Mouse (Mus musculus) limb, embryonic 13.5 days (tissue): ENCODE results near the gene Vps53. TPM values are rescaled to one million over a fixed set of nuclear protein-coding genes. Genes with fewer than 3 reads are reported as not detected.
"Not testable (repeated sequence)": the region's sequence is repeated elsewhere in the genome, so short reads cannot be mapped to it uniquely, and the experiment has no call there.

ENCODE experiments used
- ATAC-seq: fragments of 200-750 bp; cut with Nextera tagmentation; 2 replicates; pipeline ENCODE4 v1.8.0; 2017; ENCODE audit warnings: low read depth, moderate number of reproducible peaks, moderate TSS enrichment; ENCODE audit not compliant: low FRiP score
- H3K27ac ChIP-seq: fragments of 300-500 bp; sonication (generic); 2 replicates; pipeline ENCODE4 v1.5.1; 2015; ENCODE audit warnings: inconsistent platforms, mild to moderate bottlenecking, moderate library complexity
- H3K27me3 ChIP-seq: fragments of 300-500 bp; sonication (generic); 2 replicates; pipeline ENCODE4 v1.6.1; 2015; ENCODE audit warnings: mild to moderate bottlenecking, inconsistent platforms
- H3K36me3 ChIP-seq: fragments of 300-500 bp; sonication (generic); 2 replicates; pipeline ENCODE4 v1.6.1; 2015; ENCODE audit warnings: inconsistent platforms, mild to moderate bottlenecking, moderate library complexity
- H3K4me1 ChIP-seq: fragments of 300-500 bp; sonication (generic); 2 replicates; pipeline ENCODE4 v1.6.1; 2015; ENCODE audit warnings: inconsistent platforms
- H3K4me2 ChIP-seq: fragments of 300-500 bp; sonication (generic); replicated peaks from 2 replicates; pipeline ENCODE4 v1.6.1; 2015; ENCODE audit warnings: inconsistent platforms, mild to moderate bottlenecking, moderate library complexity
- H3K4me3 ChIP-seq: fragments of 300-500 bp; sonication (generic); 2 replicates; pipeline ENCODE4 v1.5.1; 2015; ENCODE audit warnings: moderate library complexity, mild to moderate bottlenecking, inconsistent platforms
- H3K9ac ChIP-seq: fragments of 300-500 bp; sonication (generic); 2 replicates; pipeline ENCODE4 v1.6.1; 2015; ENCODE audit warnings: mild to moderate bottlenecking, inconsistent platforms
- H3K9me3 ChIP-seq: fragments of 300-500 bp; sonication (generic); 2 replicates; pipeline ENCODE4 v1.6.1; 2016; ENCODE audit warnings: inconsistent platforms
- WGBS: fragments of 180-500 bp; shearing (Covaris S2); methylation state at CpG from one replicate; pipeline ENCODE4 v1.1.7; 2015; 5-methylcytosine and 5-hydroxymethylcytosine counted together
- polyA plus RNA-seq: library from polyadenylated mRNA; unstranded; fragments of >200 nt; fragmentation: Nextera tagmentation; extraction: Ambion mirVana; gene quantifications from 2 replicates; pipeline ENCODE4 v1.2.1, GENCODE M21; 2015

Vps53 gene
- 37.5 and 40.0 TPM in 2 replicates for polyA plus RNA-seq

DNA sequence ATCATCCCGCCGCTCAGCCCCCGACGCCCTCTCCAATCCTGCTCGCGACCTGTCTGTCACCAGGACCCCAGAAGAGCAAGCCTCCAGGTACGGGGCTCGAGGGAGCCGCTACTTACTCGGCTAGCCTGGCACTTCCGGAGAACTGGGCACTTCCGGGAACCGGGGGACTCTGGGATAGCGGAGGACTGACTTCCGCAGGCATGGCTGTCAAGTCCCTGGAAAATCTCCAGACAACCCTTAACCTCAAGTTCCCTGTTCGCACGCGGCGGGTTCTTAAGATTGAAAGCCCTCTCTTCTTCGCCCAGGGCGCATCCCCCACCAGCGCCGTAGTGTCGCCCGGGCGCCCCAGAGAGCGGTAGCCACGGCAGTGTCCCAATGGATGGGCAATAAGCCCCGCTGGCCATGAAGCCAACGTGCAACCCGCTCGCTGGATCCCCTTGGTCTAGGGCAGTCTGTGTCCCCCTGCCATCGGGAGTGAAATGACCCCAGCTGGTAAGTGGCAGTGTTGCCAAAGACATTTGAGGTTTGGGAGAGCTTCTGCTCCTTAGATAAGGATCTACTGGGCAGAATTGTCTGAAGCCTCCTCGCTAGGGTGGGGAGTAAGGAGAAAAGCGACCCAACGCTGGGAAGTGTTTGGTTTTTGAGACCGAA lies at the start of gene Vps53, which contains the start of gene Fam57a:
Gene Vps53 (minus strand): TSS at position 153 of the 651 bp plus-strand sequence.
Gene Fam57a (plus strand): TSS at position 177 of the 651 bp plus-strand sequence.
- Histone ChIP-seq H3K4me3 (peak within 1 kb of the TSS; percentile 77), H3K9ac (peak within 1 kb of the TSS; percentile 71), H3K27ac (peak within 1 kb of the TSS; percentile 64; the same call in 1 of the 2 replicates), H3K36me3 (0 out of 2 replicates have a peak, but pooled peaks cover 4% of the 10 kb centered on the region), H3K9me3 (no peaks in the 10 kb centered on the region), H3K4me2 (peak within 1 kb of the TSS; percentile 92), H3K4me1 (peaks cover 12% of the 10 kb centered on the region), H3K27me3 (no peaks in the 10 kb centered on the region)
- WGBS, result under 1% methylated on average over 37 of the region's 37 CpGs
- ATAC-seq, result peak; percentile 83; the same call in 1 of the 2 replicates

DNA sequence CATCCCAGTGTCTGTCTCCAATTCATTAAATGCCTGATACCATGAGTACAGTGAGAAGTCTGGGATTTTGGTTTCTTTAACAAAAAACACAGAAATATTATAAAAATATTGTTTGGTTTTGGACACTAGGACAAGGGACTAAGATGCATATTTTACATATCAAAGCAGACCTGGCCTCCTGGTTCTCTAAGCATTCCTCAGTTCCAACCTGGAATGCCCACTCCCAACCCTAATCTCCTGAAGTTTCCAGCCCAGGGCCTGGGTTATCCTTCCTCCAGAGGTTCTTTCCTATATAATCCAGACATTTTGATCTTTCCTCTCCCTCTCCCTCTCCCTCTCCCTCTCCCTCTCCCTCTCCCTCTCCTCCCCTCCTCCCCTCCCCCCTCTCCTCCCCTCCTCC lies 45.6 kb upstream of the Vps53 start:
- Histone ChIP-seq H3K9ac (no peak overlapping the region), H3K4me2 (no peak overlapping the region), H3K9me3 (no peaks in the 10 kb centered on the region), H3K27me3 (no peaks in the 10 kb centered on the region), H3K36me3 (peaks cover 55% of the 10 kb centered on the region), H3K4me1 (no peaks in the 10 kb centered on the region), H3K27ac (no peak overlapping the region), H3K4me3 (no peak overlapping the region)
- no peak for ATAC-seq

DNA sequence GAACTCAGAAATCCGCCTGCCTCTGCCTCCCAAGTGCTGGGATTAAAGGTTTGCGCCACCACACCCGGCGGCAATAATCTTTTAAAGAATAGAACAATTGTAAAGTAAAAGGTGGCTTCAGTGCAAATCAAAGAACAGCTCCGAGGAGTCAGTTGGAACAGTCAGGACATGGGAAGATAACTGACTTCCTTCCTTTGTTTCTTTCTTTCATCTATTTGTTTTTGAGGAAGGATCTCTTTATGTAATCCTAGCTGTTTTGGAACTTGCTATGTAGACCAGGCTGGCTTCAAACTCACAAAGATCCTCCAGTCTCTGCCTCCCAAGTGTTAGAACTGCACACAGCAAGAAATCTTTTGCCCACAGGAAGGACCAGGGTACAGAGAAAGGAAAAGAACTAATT lies 45.2 kb upstream of the Vps53 start:
- peaks cover 59% of the 10 kb centered on the region for H3K36me3 ChIP-seq
- no peak overlapping the region for H3K4me3 ChIP-seq
- no peak overlapping the region for H3K4me2 ChIP-seq
- H3K9me3 ChIP-seq, result no peaks in the 10 kb centered on the region
- ATAC-seq, result no peak
- H3K27me3 ChIP-seq, result no peaks in the 10 kb centered on the region
- no peaks in the 10 kb centered on the region for H3K4me1 ChIP-seq
- H3K27ac ChIP-seq, result no peak overlapping the region
- WGBS, result 93% methylated on average over 5 of the region's 5 CpGs
- no peak overlapping the region for H3K9ac ChIP-seq

DNA sequence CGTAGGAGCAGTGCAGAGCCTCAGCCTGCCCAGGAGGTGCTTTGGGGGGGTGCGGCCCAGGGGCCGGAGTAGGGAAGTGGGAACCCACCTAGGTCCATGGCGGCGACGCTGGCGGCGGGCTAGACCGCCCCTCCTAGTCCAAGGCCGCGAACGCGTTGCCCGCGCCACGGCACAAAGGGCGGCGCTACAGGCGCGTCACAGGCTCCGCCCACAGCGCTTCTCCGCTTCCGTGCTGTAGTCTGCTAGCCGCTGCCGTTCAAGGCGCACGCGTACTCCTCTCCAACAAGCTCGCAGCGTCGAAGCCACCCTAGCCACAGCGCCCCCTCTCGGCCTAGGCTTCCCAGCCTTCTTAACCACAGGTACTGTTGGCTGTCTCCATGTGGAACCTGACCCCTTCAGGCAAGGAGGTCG lies 37.9 kb upstream of the Vps53 start, which contains the start of the genes Dbil5 and Gemin4:
Gene Dbil5 (plus strand): TSS at position 219 of the 411 bp plus-strand sequence.
Gene Gemin4 (minus strand): TSS at position 275 of the 411 bp plus-strand sequence.
- H3K4me1 ChIP-seq, result peaks cover 18% of the 10 kb centered on the region
- ATAC-seq, result peak; percentile 97
- peak within 1 kb of the TSS; percentile 94 for H3K27ac ChIP-seq
- H3K4me2 ChIP-seq, result peak within 1 kb of the TSS; percentile 71
- H3K27me3 ChIP-seq, result no peaks in the 10 kb centered on the region
- H3K9ac ChIP-seq, result peak within 1 kb of the TSS; percentile 86
- H3K36me3 ChIP-seq, result peaks cover 57% of the 10 kb centered on the region
- H3K4me3 ChIP-seq, result peak within 1 kb of the TSS; percentile 64
- 1% methylated on average over 35 of the region's 35 CpGs for WGBS
- H3K9me3 ChIP-seq, result no peaks in the 10 kb centered on the region

DNA sequence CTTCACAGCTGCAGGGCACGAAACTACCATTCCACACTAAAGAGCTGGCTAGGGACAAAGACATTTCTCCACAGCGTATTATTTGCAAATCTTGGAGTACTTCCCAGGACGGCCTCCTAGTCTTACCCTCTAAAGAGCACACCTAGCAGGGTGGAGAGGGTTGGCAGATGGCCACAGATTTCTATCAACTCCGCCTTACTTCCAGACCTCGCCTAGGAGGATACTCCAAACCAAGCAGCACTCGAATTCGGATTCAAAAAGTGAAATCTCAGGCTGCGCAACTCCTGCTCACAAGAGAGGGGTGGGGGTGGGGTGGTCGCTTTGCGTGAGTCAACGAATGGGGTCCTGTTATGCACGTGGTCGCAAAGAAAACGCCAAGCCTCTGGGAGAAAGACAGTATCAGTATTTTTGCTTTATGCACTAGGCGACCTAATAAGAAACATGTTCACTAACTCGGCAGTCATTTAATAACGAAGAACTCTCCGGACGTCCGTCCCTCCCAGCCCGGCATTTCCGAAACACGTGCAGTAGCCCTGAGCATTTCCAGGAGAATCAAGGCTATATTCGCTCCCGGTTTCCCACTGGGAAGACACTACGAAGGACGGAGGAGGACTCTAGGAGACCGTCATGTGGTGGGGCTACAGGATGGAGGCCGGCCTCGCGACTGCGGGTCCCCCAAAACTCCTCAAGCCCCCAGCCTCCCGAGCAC lies 37.4 kb upstream of the Vps53 start:
- Histone ChIP-seq H3K27ac (peak overlapping the region; percentile 94), H3K36me3 (peaks cover 57% of the 10 kb centered on the region), H3K9ac (peak overlapping the region; percentile 86), H3K4me3 (peak overlapping the region; percentile 64), H3K9me3 (no peaks in the 10 kb centered on the region), H3K4me2 (peak overlapping the region; percentile 71), H3K4me1 (peaks cover 18% of the 10 kb centered on the region), H3K27me3 (no peaks in the 10 kb centered on the region)
- 0 out of 2 replicates have a peak, but pooled peaks have one; percentile 13 for ATAC-seq
- WGBS, result 2% methylated on average over 33 of the region's 33 CpGs

DNA sequence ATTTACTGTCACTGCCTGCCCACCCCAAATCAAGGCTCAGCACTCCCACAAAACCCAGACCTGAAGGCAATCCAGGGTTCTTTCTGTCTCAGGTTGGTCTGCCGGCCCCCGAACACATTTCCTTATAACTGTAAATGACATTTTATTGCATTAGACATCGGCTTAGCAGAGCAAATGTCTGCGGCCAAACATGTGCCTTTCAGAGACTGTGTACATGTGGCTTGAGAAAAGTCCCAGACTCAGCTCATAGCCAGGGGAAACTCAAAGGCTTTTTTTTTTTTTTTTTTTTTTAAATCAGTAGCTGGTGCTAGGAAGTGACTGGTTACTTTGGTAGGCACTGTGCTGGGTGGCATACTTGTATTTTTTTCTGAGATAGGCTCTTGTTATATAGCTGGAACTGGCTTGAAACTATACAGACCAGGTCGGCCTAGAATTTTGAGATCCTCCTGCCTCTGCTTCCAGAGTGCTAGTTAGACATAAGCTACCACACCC lies 36.6 kb upstream of the Vps53 start:
- Histone ChIP-seq H3K4me3 (peak overlapping the region; percentile 64), H3K9me3 (no peaks in the 10 kb centered on the region), H3K27me3 (no peaks in the 10 kb centered on the region), H3K27ac (peak overlapping the region; percentile 94; the same call in 1 of the 2 replicates), H3K9ac (peak overlapping the region; percentile 86), H3K4me2 (peak overlapping the region; percentile 71), H3K4me1 (peaks cover 18% of the 10 kb centered on the region), H3K36me3 (peaks cover 56% of the 10 kb centered on the region)
- 81% methylated on average over 5 of the region's 5 CpGs for WGBS
- ATAC-seq, result no peak

DNA sequence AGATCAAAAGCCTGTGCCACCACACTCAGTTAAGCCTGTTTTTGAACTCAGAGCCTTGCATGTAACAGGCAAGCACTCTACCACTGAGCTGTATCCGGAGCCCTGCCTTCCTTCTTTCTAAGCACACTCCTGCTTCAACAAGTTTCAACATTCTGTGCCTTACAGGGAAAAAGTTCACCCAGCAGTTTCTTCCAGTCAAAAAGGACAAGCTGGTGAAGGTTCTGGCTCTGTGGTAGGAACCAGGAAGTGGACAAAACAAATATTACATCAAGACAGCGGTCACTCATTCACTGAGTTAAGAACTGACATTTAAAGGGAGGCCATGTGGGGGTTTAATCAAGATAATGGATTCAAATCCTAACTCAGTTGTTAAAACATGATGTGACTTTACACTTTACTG lies 35.6 kb upstream of the Vps53 start:
- Histone ChIP-seq H3K4me3 (no peak overlapping the region), H3K4me1 (peaks cover 18% of the 10 kb centered on the region), H3K9me3 (no peaks in the 10 kb centered on the region), H3K4me2 (no peak overlapping the region), H3K27me3 (no peaks in the 10 kb centered on the region), H3K36me3 (peaks cover 55% of the 10 kb centered on the region), H3K9ac (no peak overlapping the region), H3K27ac (no peak overlapping the region)
- 90% methylated on average over 2 of the region's 2 CpGs for WGBS
- ATAC-seq, result no peak

DNA sequence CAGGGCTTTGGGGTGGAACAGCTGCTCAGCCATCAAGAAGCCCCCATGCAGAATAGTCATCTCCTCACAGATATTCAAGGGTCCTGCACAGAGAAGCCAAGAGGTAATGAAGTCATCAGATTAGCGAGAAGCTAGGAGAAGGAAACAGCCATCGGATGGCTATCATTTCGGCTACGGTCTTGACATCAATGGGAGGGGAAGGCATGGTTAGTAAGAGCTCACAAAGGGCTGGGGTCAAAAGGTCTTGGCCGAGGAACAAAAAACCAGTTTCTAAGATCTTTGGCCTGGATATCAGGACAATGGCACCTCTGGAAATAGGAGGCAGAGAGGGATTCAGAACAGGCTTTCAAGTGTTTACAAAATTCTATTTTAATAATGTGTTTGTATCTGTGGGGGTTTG lies 34.4 kb upstream of the Vps53 start:
- Histone ChIP-seq H3K4me2 (no peak overlapping the region), H3K27me3 (no peaks in the 10 kb centered on the region), H3K4me1 (peaks cover 18% of the 10 kb centered on the region), H3K9ac (no peak overlapping the region), H3K9me3 (no peaks in the 10 kb centered on the region), H3K4me3 (no peak overlapping the region), H3K27ac (no peak overlapping the region), H3K36me3 (peaks cover 52% of the 10 kb centered on the region)
- 86% methylated on average over 5 of the region's 5 CpGs for WGBS
- ATAC-seq, result no peak

DNA sequence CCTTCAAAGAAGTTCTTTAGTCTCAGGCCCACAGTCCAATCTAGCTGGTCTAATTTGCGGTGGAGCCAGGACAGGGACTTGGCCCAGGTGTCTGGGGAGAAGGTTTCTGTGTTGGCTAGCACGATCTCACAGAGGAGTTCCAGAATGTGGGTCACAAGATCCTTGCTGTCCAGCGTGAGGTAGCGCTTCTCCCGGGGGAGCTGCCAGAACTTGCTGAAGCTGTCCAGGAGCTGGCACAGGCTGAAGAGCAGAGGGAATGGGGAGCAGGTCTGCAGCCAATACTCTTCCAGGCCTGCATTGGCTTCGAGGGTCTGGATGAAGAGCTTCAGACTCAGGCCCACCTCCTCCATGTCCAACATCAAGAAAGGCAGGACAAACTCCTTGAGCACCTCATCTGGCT lies 32.1 kb upstream of the Vps53 start:
- not testable (repeated sequence) for H3K9me3 ChIP-seq, H3K4me2 ChIP-seq, H3K27ac ChIP-seq, H3K9ac ChIP-seq, H3K4me3 ChIP-seq, ATAC-seq, H3K27me3 ChIP-seq
- peaks cover 74% of the 10 kb centered on the region for H3K36me3 ChIP-seq
- 90% methylated on average over 5 of the region's 6 CpGs for WGBS
- H3K4me1 ChIP-seq, result peaks cover 11% of the 10 kb centered on the region

DNA sequence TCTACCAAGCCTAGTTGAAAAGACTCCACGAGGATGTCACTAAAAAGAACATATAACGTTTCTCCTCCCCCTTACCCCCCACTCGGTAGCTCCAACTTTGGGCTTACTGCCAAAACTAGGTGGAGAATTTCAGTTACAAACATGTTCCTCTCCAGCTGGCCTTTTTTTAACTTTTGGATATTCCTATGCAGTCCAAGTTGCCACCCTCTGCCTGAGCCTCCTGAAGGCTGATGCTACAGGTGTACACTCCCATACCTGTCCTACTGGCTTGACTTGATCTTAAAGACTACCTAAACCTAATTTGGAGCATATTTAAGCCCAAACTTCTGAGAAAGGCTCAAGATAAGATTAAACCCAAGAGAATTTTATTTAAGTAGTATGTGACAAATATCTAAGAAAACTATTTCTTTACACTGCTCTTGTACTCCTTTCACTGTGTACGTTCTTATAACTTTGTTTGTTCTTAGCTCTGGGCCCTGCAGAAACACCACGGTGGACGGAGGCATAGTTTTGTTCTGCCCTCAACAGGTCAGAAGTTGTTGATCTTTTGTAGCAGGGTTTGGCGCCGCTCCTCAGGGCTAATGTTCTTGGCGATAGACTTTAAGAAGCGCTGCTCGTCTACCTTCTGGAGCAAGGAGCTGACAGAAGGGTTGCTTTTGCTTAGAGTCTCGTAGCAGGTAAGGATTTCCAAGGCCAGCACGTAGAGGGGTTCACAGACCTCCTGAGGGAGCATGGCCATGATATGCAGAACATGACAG lies 31.0 kb upstream of the Vps53 start:
- no peak for ATAC-seq
- Histone ChIP-seq H3K4me3 (no peak overlapping the region), H3K27ac (no peak overlapping the region), H3K27me3 (no peaks in the 10 kb centered on the region), H3K4me1 (no peaks in the 10 kb centered on the region), H3K4me2 (no peak overlapping the region), H3K9ac (no peak overlapping the region), H3K9me3 (no peaks in the 10 kb centered on the region), H3K36me3 (peaks cover 84% of the 10 kb centered on the region)
- WGBS, result 90% methylated on average over 13 of the region's 13 CpGs

DNA sequence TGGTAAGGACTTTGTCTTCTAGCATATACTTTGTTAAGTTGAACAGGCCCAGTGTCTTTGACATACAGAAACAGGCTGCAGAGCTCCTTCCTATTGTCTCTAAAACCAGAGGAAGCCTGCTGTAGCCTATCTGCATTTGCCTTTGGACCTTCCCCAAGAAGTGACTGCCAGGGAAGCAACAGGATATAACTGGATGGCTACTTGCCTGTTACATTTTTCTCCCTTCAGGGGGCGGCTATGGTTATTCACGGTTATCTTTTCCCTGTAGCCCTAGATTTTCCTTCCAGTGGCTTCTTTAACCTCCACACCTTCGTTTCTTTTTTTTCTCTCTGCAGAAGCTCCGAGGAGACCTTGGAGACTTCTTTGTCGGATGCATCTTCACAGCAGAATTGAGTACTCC lies 27.3 kb upstream of the Vps53 start:
- H3K4me2 ChIP-seq, result no peak overlapping the region
- no peak overlapping the region for H3K4me3 ChIP-seq
- H3K36me3 ChIP-seq, result peaks cover 65% of the 10 kb centered on the region
- no peak for ATAC-seq
- H3K9ac ChIP-seq, result no peak overlapping the region
- no peaks in the 10 kb centered on the region for H3K9me3 ChIP-seq
- no peaks in the 10 kb centered on the region for H3K27me3 ChIP-seq
- peaks cover 10% of the 10 kb centered on the region; the same call in 1 of the 2 replicates for H3K4me1 ChIP-seq
- H3K27ac ChIP-seq, result no peak overlapping the region
- WGBS, result 90% methylated on average over 5 of the region's 5 CpGs
